Mouse (Mus musculus): ENCODE measurements around the gene Large1. TPM values are rescaled to one million over a fixed set of nuclear protein-coding genes. Genes with fewer than 3 reads are reported as not detected.

Large1 gene
- total and polyA plus RNA-seq, 2 experiments, result 1.9 to 3.5 TPM

GRCm38 (mm10) chr8:72919182-72919902 lies 434.0 kb downstream of the Large1 start:
- Histone ChIP-seq H3K27ac (replicated peaks; ENCODE audit: insufficient read depth, low read depth, low read length) (no peak overlapping the region), H3K79me2 (ENCODE audit: control insufficient read depth, insufficient read depth, low read length) (no peaks in the 10 kb centered on the region), H3K36me3 (ENCODE audit: control insufficient read depth, insufficient read depth, low read length) (no peaks in the 10 kb centered on the region), H3K4me3 (ENCODE audit: insufficient read depth, low read depth, low read length) (no peak overlapping the region), H3K4me1 (ENCODE audit: control insufficient read depth, insufficient read depth, low read length) (no peaks in the 10 kb centered on the region), H3K9ac (ENCODE audit: low read depth, low read length) (no peak overlapping the region), H3K27me3 (ENCODE audit: control insufficient read depth, insufficient read depth, low read length) (no peaks in the 10 kb centered on the region)
- 96% methylated on average over 2 of the region's 2 CpGs for WGBS
- no peak for DNase-seq (ENCODE audit: extremely low read depth, low read depth, low spot score)
- TF ChIP-seq POLR2A (IDR thresholded peaks at IDR 0.05; ENCODE audit: extremely low read depth, insufficient read depth, low read length) (no peak), CTCF (IDR thresholded peaks at IDR 0.05; ENCODE audit: low read depth, low read length) (no peak)

- DNase-seq (ENCODE audit: extremely low read depth, low read depth, low spot score), result no peak
- H3K4me1 ChIP-seq (ENCODE audit: control insufficient read depth, insufficient read depth, low read length), result no peaks in the 10 kb centered on the region
- no peak overlapping the region for H3K4me3 ChIP-seq (ENCODE audit: insufficient read depth, low read depth, low read length)
- no peaks in the 10 kb centered on the region for H3K36me3 ChIP-seq (ENCODE audit: control insufficient read depth, insufficient read depth, low read length)
- WGBS, result 89% methylated on average over 4 of the region's 4 CpGs
- no peaks in the 10 kb centered on the region for H3K27me3 ChIP-seq (ENCODE audit: control insufficient read depth, insufficient read depth, low read length)
- no peak overlapping the region for H3K27ac ChIP-seq (replicated peaks; ENCODE audit: insufficient read depth, low read depth, low read length)
- no peak overlapping the region for H3K9ac ChIP-seq (ENCODE audit: low read depth, low read length)
- TF ChIP-seq POLR2A (IDR thresholded peaks at IDR 0.05; ENCODE audit: extremely low read depth, insufficient read depth, low read length) (no peak), CTCF (IDR thresholded peaks at IDR 0.05; ENCODE audit: low read depth, low read length) (no peak)
- H3K79me2 ChIP-seq (ENCODE audit: control insufficient read depth, insufficient read depth, low read length), result no peaks in the 10 kb centered on the region
Measured at GRCm38 (mm10) chr8:72905491-72905890, 447.8 kb downstream of the Large1 start.

DNA sequence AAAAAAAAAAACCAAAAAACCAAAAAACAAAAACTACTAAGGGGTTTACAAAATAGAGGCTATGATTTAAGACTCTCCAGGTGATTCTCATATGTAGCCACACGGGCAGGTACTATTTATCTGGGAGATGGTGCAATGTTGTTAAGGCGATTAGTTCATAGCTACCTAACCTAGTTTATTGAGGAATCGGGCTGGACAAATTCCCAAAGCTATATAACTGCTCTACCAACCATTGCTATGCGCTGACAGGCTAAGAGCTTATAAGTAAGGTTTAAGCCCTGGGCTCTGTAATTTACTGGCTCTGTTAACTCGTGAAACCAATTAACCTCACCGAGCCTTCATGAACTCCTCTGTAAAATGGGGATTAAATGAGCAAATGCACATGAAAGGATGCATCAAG lies 451.7 kb downstream of the Large1 start:
- Histone ChIP-seq H3K9ac (ENCODE audit: low read depth, low read length) (no peak overlapping the region), H3K36me3 (ENCODE audit: control insufficient read depth, insufficient read depth, low read length) (no peaks in the 10 kb centered on the region), H3K27ac (replicated peaks; ENCODE audit: insufficient read depth, low read depth, low read length) (no peak overlapping the region), H3K4me1 (ENCODE audit: control insufficient read depth, insufficient read depth, low read length) (no peaks in the 10 kb centered on the region), H3K27me3 (ENCODE audit: control insufficient read depth, insufficient read depth, low read length) (no peaks in the 10 kb centered on the region), H3K79me2 (ENCODE audit: control insufficient read depth, insufficient read depth, low read length) (no peaks in the 10 kb centered on the region), H3K4me3 (ENCODE audit: insufficient read depth, low read depth, low read length) (no peak overlapping the region)
- 95% methylated on average over 6 of the region's 6 CpGs for WGBS
- no peak for DNase-seq (ENCODE audit: extremely low read depth, low read depth, low spot score)
- TF ChIP-seq CTCF (IDR thresholded peaks at IDR 0.05; ENCODE audit: low read depth, low read length) (no peak), POLR2A (IDR thresholded peaks at IDR 0.05; ENCODE audit: extremely low read depth, insufficient read depth, low read length) (no peak)

DNA sequence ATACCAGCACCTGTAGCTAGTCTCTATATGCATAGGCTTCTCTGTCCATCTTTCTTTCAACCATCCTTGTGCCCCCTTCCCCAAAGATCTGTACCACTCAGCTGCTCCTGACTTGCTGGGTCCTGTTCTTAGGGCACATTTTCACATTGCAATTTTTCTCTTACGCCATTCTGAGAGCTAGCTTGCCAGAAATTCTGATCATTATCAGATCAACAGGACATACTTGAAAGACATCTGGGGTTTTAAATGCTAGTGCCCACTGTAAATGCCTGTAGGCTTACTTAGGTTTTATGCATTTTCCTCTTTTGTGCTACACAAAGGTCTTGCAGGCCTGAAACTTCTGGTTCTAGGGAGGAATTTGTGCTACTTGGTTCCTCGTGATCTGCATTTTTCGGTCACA lies 454.0 kb downstream of the Large1 start:
- Histone ChIP-seq H3K4me3 (ENCODE audit: insufficient read depth, low read depth, low read length) (no peak overlapping the region), H3K79me2 (ENCODE audit: control insufficient read depth, insufficient read depth, low read length) (no peaks in the 10 kb centered on the region), H3K27ac (replicated peaks; ENCODE audit: insufficient read depth, low read depth, low read length) (no peak overlapping the region), H3K27me3 (ENCODE audit: control insufficient read depth, insufficient read depth, low read length) (no peaks in the 10 kb centered on the region), H3K4me1 (ENCODE audit: control insufficient read depth, insufficient read depth, low read length) (no peaks in the 10 kb centered on the region), H3K36me3 (ENCODE audit: control insufficient read depth, insufficient read depth, low read length) (no peaks in the 10 kb centered on the region), H3K9ac (ENCODE audit: low read depth, low read length) (no peak overlapping the region)
- over 99% methylated on average over 3 of the region's 3 CpGs for WGBS
- no peak for DNase-seq (ENCODE audit: extremely low read depth, low read depth, low spot score)
- TF ChIP-seq POLR2A (IDR thresholded peaks at IDR 0.05; ENCODE audit: extremely low read depth, insufficient read depth, low read length) (no peak), CTCF (IDR thresholded peaks at IDR 0.05; ENCODE audit: low read depth, low read length) (no peak)

- 85% methylated on average over 2 of the region's 2 CpGs for WGBS
- no peak for TF ChIP-seq POLR2A (IDR thresholded peaks at IDR 0.05; ENCODE audit: extremely low read depth, insufficient read depth, low read length)
- TF ChIP-seq CTCF (IDR thresholded peaks at IDR 0.05; ENCODE audit: low read depth, low read length), result no peak
- H3K4me3 ChIP-seq (ENCODE audit: insufficient read depth, low read depth, low read length), result no peak overlapping the region
Measured at GRCm38 (mm10) chr8:72883033-72883432, 470.3 kb downstream of the Large1 start.

DNA sequence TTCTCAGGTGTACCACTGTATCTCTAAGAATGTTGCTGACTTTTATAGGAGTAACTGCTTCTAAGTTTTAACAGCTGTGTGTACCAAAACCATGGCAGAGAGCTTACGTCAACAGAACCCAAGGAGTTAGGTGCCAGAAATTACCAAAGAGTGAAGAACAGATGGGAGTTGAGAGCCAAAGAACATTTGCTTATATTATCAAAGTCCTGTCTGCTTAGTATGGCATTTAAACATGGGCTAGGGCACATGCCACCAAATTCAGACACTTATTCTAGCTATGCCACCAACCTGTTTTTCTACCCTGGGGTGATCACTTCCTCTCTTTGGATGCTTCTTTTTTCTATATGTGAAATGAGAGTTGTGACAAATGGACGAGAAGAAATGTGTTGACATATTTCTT lies 479.9 kb downstream of the Large1 start:
- DNase-seq (ENCODE audit: extremely low read depth, low read depth, low spot score), result no peak
- H3K27me3 ChIP-seq (ENCODE audit: control insufficient read depth, insufficient read depth, low read length), result no peaks in the 10 kb centered on the region

More at GRCm38 (mm10) chr8:72883033-72883432, 470.3 kb downstream of the Large1 start:
- Histone ChIP-seq H3K36me3 (ENCODE audit: control insufficient read depth, insufficient read depth, low read length) (peaks cover 7% of the 10 kb centered on the region; the same call in 1 of the 2 replicates), H3K27me3 (ENCODE audit: control insufficient read depth, insufficient read depth, low read length) (no peaks in the 10 kb centered on the region), H3K27ac (replicated peaks; ENCODE audit: insufficient read depth, low read depth, low read length) (no peak overlapping the region), H3K79me2 (ENCODE audit: control insufficient read depth, insufficient read depth, low read length) (no peaks in the 10 kb centered on the region), H3K4me1 (ENCODE audit: control insufficient read depth, insufficient read depth, low read length) (no peaks in the 10 kb centered on the region), H3K9ac (ENCODE audit: low read depth, low read length) (no peak overlapping the region)
- DNase-seq (ENCODE audit: extremely low read depth, low read depth, low spot score), result no peak

More for the DNA sequence above, 479.9 kb downstream of the Large1 start:
- H3K4me1 ChIP-seq (ENCODE audit: control insufficient read depth, insufficient read depth, low read length), result no peaks in the 10 kb centered on the region
- H3K9ac ChIP-seq (ENCODE audit: low read depth, low read length), result no peak overlapping the region
- H3K4me3 ChIP-seq (ENCODE audit: insufficient read depth, low read depth, low read length), result no peak overlapping the region
- no peak for TF ChIP-seq POLR2A (IDR thresholded peaks at IDR 0.05; ENCODE audit: extremely low read depth, insufficient read depth, low read length)
- no peak for TF ChIP-seq CTCF (IDR thresholded peaks at IDR 0.05; ENCODE audit: low read depth, low read length)
- H3K36me3 ChIP-seq (ENCODE audit: control insufficient read depth, insufficient read depth, low read length), result peaks cover 3% of the 10 kb centered on the region; the same call in 1 of the 2 replicates
- no peak overlapping the region for H3K27ac ChIP-seq (replicated peaks; ENCODE audit: insufficient read depth, low read depth, low read length)
- WGBS, result 91% methylated on average over 2 of the region's 2 CpGs
- no peaks in the 10 kb centered on the region for H3K79me2 ChIP-seq (ENCODE audit: control insufficient read depth, insufficient read depth, low read length)
